Mouse (Mus musculus): ENCODE measurements around the gene Odf3.

GRCm38 (mm10) chr7:140851916-140852315 is 4.3 kb downstream of the Odf3 start:
- TF ChIP-seq CTCF (IDR thresholded peaks at IDR 0.05) (no peak), EP300 (IDR thresholded peaks at IDR 0.05) (no peak)
